Mouse (Mus musculus) heart, postnatal 0 days (tissue): ENCODE results near the gene Phgr1.

Experiments
- CTCF ChIP-seq: IDR thresholded peaks from 2 replicates; pipeline ENCODE4 v1.5.1; 2016; ENCODE audit warnings: antibody characterized with exemption, control low read depth, low read depth
- EP300 ChIP-seq: IDR thresholded peaks from 2 replicates; pipeline ENCODE4 v1.6.1; 2016; ENCODE audit warnings: antibody characterized with exemption, low read depth

GRCm38 (mm10) chr2:118789501-118789900, 16.9 kb downstream of the Phgr1 start:
- TF ChIP-seq CTCF, result no peak
- TF ChIP-seq EP300, result no peak
